Mouse (Mus musculus) macrophage (primary cell): Measurements from ENCODE around the gene Klhl13. TPM values are rescaled to one million over a fixed set of nuclear protein-coding genes. Genes with fewer than 3 reads are reported as not detected.

ENCODE experiments used
- H3K27ac ChIP-seq: fragments of 350-480 bp; formaldehyde crosslinking; 2 replicates; pipeline ENCODE4 v1.9.0; 2021
- H3K36me3 ChIP-seq: fragments of 350-480 bp; formaldehyde crosslinking; 2 replicates; pipeline ENCODE4 v1.9.0; 2021; ENCODE audit errors: inconsistent target
- H3K4me3 ChIP-seq: fragments of 350-480 bp; formaldehyde crosslinking; 2 replicates; pipeline ENCODE4 v1.9.0; 2021; ENCODE audit errors: inconsistent target
- H3K79me2 ChIP-seq: fragments of 350-480 bp; formaldehyde crosslinking; 2 replicates; pipeline ENCODE4 v1.9.0; 2021; ENCODE audit errors: inconsistent target
- WGBS: methylation state at CpG from one replicate; pipeline ENCODE4 v1.1.7; 2026; ENCODE audit warnings: inconsistent platforms; ENCODE audit not compliant: missing documents; 5-methylcytosine and 5-hydroxymethylcytosine counted together
- polyA plus RNA-seq: library from polyadenylated mRNA; stranded (reverse); fragments of 250-400 nt; gene quantifications from 3 replicates; pipeline ENCODE4 v1.2.4, GENCODE M21; 2018; ENCODE audit warnings: inconsistent platforms
- total RNA-seq, 78 experiments: library from RNA; depleted of rRNA; stranded (reverse); fragments of 250-400 nt; gene quantifications; 1 replicate in 9 of 78; 2 replicates in 24 of 78; 3 replicates in 43 of 78; 4 replicates in 2 of 78; pipeline ENCODE4 v1.2.4; 2018; ENCODE audit warnings: inconsistent platforms in 56 of 78

The Klhl13 gene
- 1 to 10 TPM in 1 of 26 experiments, not detected in 25; 2.1 TPM for total RNA-seq (2018; cell fraction: chromatin; rRNA removed)
- not detected for total RNA-seq (2018; cell fraction: cytosol; rRNA removed)
- not detected for total RNA-seq (2018; cell fraction: nucleus; rRNA removed)
- polyA plus RNA-seq = not detected in 3 replicates

- Histone ChIP-seq H3K4me3 (no peak within 1 kb of the TSS), H3K27ac (no peak within 1 kb of the TSS), H3K36me3 (no peaks in the 10 kb centered on the region), H3K79me2 (no peaks in the 10 kb centered on the region)
- 22% methylated on average over 32 of the region's 45 CpGs for WGBS
These were observed at the start of gene Klhl13 for GRCm38 (mm10) chrX:23364514-23365381. Klhl13 (minus strand) TSS chrX:23365082.

- Histone ChIP-seq H3K4me3 (no peak overlapping the region), H3K27ac (no peak overlapping the region), H3K36me3 (no peaks in the 10 kb centered on the region), H3K79me2 (no peaks in the 10 kb centered on the region)
- WGBS = 73% methylated on average over 4 of the region's 4 CpGs
These were observed 44.6 kb upstream of the Klhl13 start for GRCm38 (mm10) chrX:23409296-23410149.

- Histone ChIP-seq H3K36me3 (no peaks in the 10 kb centered on the region), H3K27ac (no peak overlapping the region), H3K4me3 (no peak overlapping the region), H3K79me2 (no peaks in the 10 kb centered on the region)
- 61% methylated on average over 4 of the region's 4 CpGs for WGBS
These were observed 23.8 kb upstream of the Klhl13 start for GRCm38 (mm10) chrX:23388716-23389115.

- Histone ChIP-seq H3K79me2 (no peaks in the 10 kb centered on the region), H3K36me3 (no peaks in the 10 kb centered on the region), H3K27ac (no peak overlapping the region), H3K4me3 (no peak overlapping the region)
- WGBS = 82% methylated on average over 6 of the region's 6 CpGs
These were observed 1.4 kb downstream of the Klhl13 start for GRCm38 (mm10) chrX:23363441-23363840.

- no peak overlapping the region for H3K27ac ChIP-seq
- H3K36me3 ChIP-seq = no peaks in the 10 kb centered on the region
- 72% methylated on average over 2 of the region's 3 CpGs for WGBS
- H3K79me2 ChIP-seq = no peaks in the 10 kb centered on the region
- no peak overlapping the region for H3K4me3 ChIP-seq
These were observed 4.4 kb downstream of the Klhl13 start for GRCm38 (mm10) chrX:23360446-23360845.

GRCm38 (mm10) chrX:23350083-23350482, 14.8 kb downstream of the Klhl13 start:
- Histone ChIP-seq H3K79me2 (no peaks in the 10 kb centered on the region), H3K4me3 (no peak overlapping the region), H3K27ac (no peak overlapping the region), H3K36me3 (no peaks in the 10 kb centered on the region)
- WGBS = 92% methylated on average over 1 of the region's 1 CpGs

GRCm38 (mm10) chrX:23328116-23328515, 36.8 kb downstream of the Klhl13 start:
- no peak overlapping the region for H3K27ac ChIP-seq
- no peaks in the 10 kb centered on the region for H3K36me3 ChIP-seq
- no peaks in the 10 kb centered on the region for H3K79me2 ChIP-seq
- H3K4me3 ChIP-seq = no peak overlapping the region
- WGBS = 50% methylated on average over 1 of the region's 1 CpGs

- no peak overlapping the region for H3K4me3 ChIP-seq
These were observed 46.0 kb downstream of the Klhl13 start for GRCm38 (mm10) chrX:23318857-23319256.

GRCm38 (mm10) chrX:23295952-23296598, 68.8 kb downstream of the Klhl13 start:
- Histone ChIP-seq H3K27ac (no peak overlapping the region), H3K4me3 (no peak overlapping the region), H3K79me2 (no peaks in the 10 kb centered on the region), H3K36me3 (no peaks in the 10 kb centered on the region)
- 64% methylated on average over 4 of the region's 5 CpGs for WGBS

More at GRCm38 (mm10) chrX:23318857-23319256, 46.0 kb downstream of the Klhl13 start:
- Histone ChIP-seq H3K27ac (no peak overlapping the region), H3K36me3 (no peaks in the 10 kb centered on the region), H3K79me2 (no peaks in the 10 kb centered on the region)

GRCm38 (mm10) chrX:23285442-23285817, 79.5 kb downstream of the Klhl13 start:
- Histone ChIP-seq H3K4me3 (no peak overlapping the region), H3K27ac (no peak overlapping the region), H3K36me3 (no peaks in the 10 kb centered on the region), H3K79me2 (no peaks in the 10 kb centered on the region)
- 32% methylated on average over 8 of the region's 10 CpGs for WGBS

- 76% methylated on average over 11 of the region's 11 CpGs for WGBS
These were observed 80.1 kb downstream of the Klhl13 start for GRCm38 (mm10) chrX:23284530-23285441.

GRCm38 (mm10) chrX:23267601-23268000, 97.3 kb downstream of the Klhl13 start:
- no peak overlapping the region for H3K27ac ChIP-seq
- H3K79me2 ChIP-seq = no peaks in the 10 kb centered on the region
- WGBS = 88% methylated on average over 1 of the region's 1 CpGs
- H3K36me3 ChIP-seq = no peaks in the 10 kb centered on the region
- H3K4me3 ChIP-seq = no peak overlapping the region

More at GRCm38 (mm10) chrX:23284530-23285441, 80.1 kb downstream of the Klhl13 start:
- H3K36me3 ChIP-seq = no peaks in the 10 kb centered on the region
- H3K27ac ChIP-seq = no peak overlapping the region
- H3K79me2 ChIP-seq = no peaks in the 10 kb centered on the region
- no peak overlapping the region for H3K4me3 ChIP-seq

GRCm38 (mm10) chrX:23248752-23249151, 116.1 kb downstream of the Klhl13 start:
- no peaks in the 10 kb centered on the region for H3K36me3 ChIP-seq
- H3K79me2 ChIP-seq = no peaks in the 10 kb centered on the region
- H3K4me3 ChIP-seq = no peak overlapping the region
- H3K27ac ChIP-seq = no peak overlapping the region
